ENCODE assay signal across 8 mouse cellular contexts in the genomic region with DNA sequence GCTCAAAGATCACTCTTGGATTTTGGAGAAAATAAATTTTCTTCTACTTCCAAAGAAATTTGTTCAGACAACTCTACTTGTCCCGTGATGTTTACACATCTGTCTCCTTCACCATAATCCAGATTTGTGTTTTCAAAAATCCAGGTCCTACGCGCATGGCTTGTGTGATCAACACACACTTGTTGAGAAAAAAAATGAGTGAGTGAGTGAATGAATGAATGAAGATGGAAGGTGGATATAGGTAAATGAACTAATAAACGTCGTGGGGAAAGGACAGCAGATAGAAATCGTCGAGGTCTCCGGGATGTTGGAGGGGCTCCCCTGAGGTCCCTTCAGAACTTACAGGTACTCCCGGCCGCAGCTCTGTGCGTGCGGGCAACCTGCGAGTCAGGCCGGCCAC. TPM values are rescaled to one million over a fixed set of nuclear protein-coding genes. Genes with fewer than 3 reads are reported as not detected.
A peak's percentile ranks its signal among the peaks of the same experiment; 100 is the strongest.
DNase-seq lines count a peak whose midpoint lies in the region; ATAC-seq and TF ChIP-seq lines count a peak whose summit lies in the region.

No protein-coding gene starts in this region.

- H3K4me3 ChIP-seq in heart, embryonic 13.5 days = peak overlapping the region; percentile 93
- peak overlapping the region; percentile 91 for H3K4me3 ChIP-seq in ES-Bruce4 (ENCODE audit: low read depth, low read length)
- peak overlapping the region; percentile 67 for H3K4me3 ChIP-seq in forebrain, postnatal 0 days (ENCODE audit: low read depth, low read length)

- TF ChIP-seq POLR2A in ES-Bruce4 (IDR thresholded peaks at IDR 0.05; ENCODE audit: insufficient read depth, low read length) = no peak

- H3K36me3 ChIP-seq in heart, embryonic 13.5 days = peaks cover 32% of the 10 kb centered on the region
- peaks cover 8% of the 10 kb centered on the region for H3K36me3 ChIP-seq in ES-Bruce4 (ENCODE audit: control insufficient read depth, insufficient read depth, low read length, poor library complexity, severe bottlenecking)
- peaks cover under 1% of the 10 kb centered on the region for H3K36me3 ChIP-seq in forebrain, postnatal 0 days (ENCODE audit: insufficient read depth)

- H3K9me3 ChIP-seq in heart, embryonic 13.5 days = no peaks in the 10 kb centered on the region
- H3K9me3 ChIP-seq in ES-Bruce4 (replicated peaks; ENCODE audit: control insufficient read depth, insufficient read depth, low read length, poor library complexity, severe bottlenecking) = no peaks in the 10 kb centered on the region
- H3K9me3 ChIP-seq in forebrain, postnatal 0 days (ENCODE audit: low read length) = no peaks in the 10 kb centered on the region

- no peak for DNase-seq in heart, adult 9 months (ENCODE audit: low spot score in 2 of 2)
- no peak for DNase-seq in forebrain, postnatal 0 days
- DNase-seq in adrenal gland, adult 18-20 months (ENCODE audit: low spot score in 2 of 2) = no peak
- no peak for DNase-seq in frontal cortex, postnatal 36 days (ENCODE audit: low spot score in 2 of 2)
- no peak for DNase-seq in ovary, postnatal 10 days (ENCODE audit: low spot score)

- WGBS in heart, embryonic 13.5 days = under 1% methylated on average over 14 of the region's 14 CpGs
- WGBS in forebrain, postnatal 0 days = 1% methylated on average over 14 of the region's 14 CpGs

- no peak for TF ChIP-seq CTCF in ES-Bruce4 (IDR thresholded peaks at IDR 0.05; ENCODE audit: low read depth, low read length)
- no peak for TF ChIP-seq CTCF in forebrain, postnatal 0 days (IDR thresholded peaks at IDR 0.05; ENCODE audit: low read depth)

- H3K9ac ChIP-seq in heart, embryonic 13.5 days = peak overlapping the region; percentile 95
- peak overlapping the region; percentile 85 for H3K9ac ChIP-seq in ES-Bruce4 (ENCODE audit: low read depth, poor library complexity, severe bottlenecking)
- peak overlapping the region; percentile 70 for H3K9ac ChIP-seq in forebrain, postnatal 0 days

- no peak for TF ChIP-seq EP300 in ES-Bruce4 (IDR thresholded peaks at IDR 0.05; ENCODE audit: insufficient read depth, low read depth, low read length)

- no peaks in the 10 kb centered on the region for H3K27me3 ChIP-seq in heart, embryonic 13.5 days (replicated peaks)
- H3K27me3 ChIP-seq in ES-Bruce4 (ENCODE audit: control insufficient read depth, insufficient read depth, low read length, poor library complexity, severe bottlenecking) = no peaks in the 10 kb centered on the region
- H3K27me3 ChIP-seq in forebrain, postnatal 0 days (ENCODE audit: insufficient read depth, low read length) = no peaks in the 10 kb centered on the region

- H3K4me1 ChIP-seq in heart, embryonic 13.5 days = peaks cover 57% of the 10 kb centered on the region
- H3K4me1 ChIP-seq in ES-Bruce4 (ENCODE audit: control insufficient read depth, insufficient read depth, low read length) = peaks cover 2% of the 10 kb centered on the region
- peaks cover 19% of the 10 kb centered on the region for H3K4me1 ChIP-seq in forebrain, postnatal 0 days (ENCODE audit: insufficient read depth)

- ATAC-seq in heart, embryonic 13.5 days (ENCODE audit: extremely low read depth, insufficient number of reproducible peaks, low FRiP score, low TSS enrichment) = no peak
- peak; percentile 6; the same call in 1 of the 2 replicates for ATAC-seq in forebrain, postnatal 0 days
- ATAC-seq in megakaryocyte progenitor cell, adult 5-6 weeks (replicated peaks; ENCODE audit: poor library complexity) = peak; percentile 1; the same call in 1 of the 2 replicates

- peak overlapping the region; percentile 99 for H3K27ac ChIP-seq in heart, embryonic 13.5 days (replicated peaks)
- H3K27ac ChIP-seq in ES-Bruce4 (ENCODE audit: insufficient read depth, low read length) = peak overlapping the region; percentile 98
- H3K27ac ChIP-seq in forebrain, postnatal 0 days (ENCODE audit: low read depth, low read length) = peak overlapping the region; percentile 96

- peak overlapping the region; percentile 88 for H3K4me2 ChIP-seq in heart, embryonic 13.5 days
- H3K4me2 ChIP-seq in forebrain, postnatal 0 days (ENCODE audit: low read depth) = peak overlapping the region; percentile 62

RNA-seq across cellular contexts. Expression of gene Ppil1, which starts 0.6 kb away (rescaled TPM):
- 106 and 128 TPM in 2 replicates for polyA plus RNA-seq in heart, embryonic 13.5 days (2015; fragmentation: Nextera tagmentation; extraction: Ambion mirVana)
- 92.7 and 101 TPM in 2 replicates for polyA plus RNA-seq in ES-Bruce4 (2011; ENCODE audit: insufficient read depth, insufficient read length, low read depth, missing spikeins)
- 67.8 and 79.7 TPM in 2 replicates for total RNA-seq in forebrain, postnatal 0 days (2014; rRNA removed)
- polyA plus RNA-seq in forebrain, postnatal 0 days (2015; fragmentation: Nextera tagmentation; extraction: Ambion mirVana) = 103 and 106 TPM in 2 replicates
- 67.3 and 73.9 TPM in 2 replicates for total RNA-seq in megakaryocyte progenitor cell, adult 5-6 weeks (2015)
- total RNA-seq in megakaryocyte progenitor cell, adult 5-6 weeks (2017) = 82.0 and 103 TPM in 2 replicates
- 10 to 100 TPM; 21.3 to 22.4 TPM for total RNA-seq in adrenal gland, adult 18-20 months (2021)

RNA-seq across cellular contexts. Expression of gene BC004004, which starts 5.2 kb away (rescaled TPM):
- polyA plus RNA-seq in heart, embryonic 13.5 days (2015; fragmentation: Nextera tagmentation; extraction: Ambion mirVana) = 85.0 and 91.9 TPM in 2 replicates
- polyA plus RNA-seq in ES-Bruce4 (2011; ENCODE audit: insufficient read depth, insufficient read length, low read depth, missing spikeins) = 39.5 and 54.0 TPM in 2 replicates
- total RNA-seq in forebrain, postnatal 0 days (2014; rRNA removed) = 121 and 128 TPM in 2 replicates
- 153 and 174 TPM in 2 replicates for polyA plus RNA-seq in forebrain, postnatal 0 days (2015; fragmentation: Nextera tagmentation; extraction: Ambion mirVana)
- total RNA-seq in megakaryocyte progenitor cell, adult 5-6 weeks (2015) = 85.3 and 97.7 TPM in 2 replicates
- 84.9 and 99.2 TPM in 2 replicates for total RNA-seq in megakaryocyte progenitor cell, adult 5-6 weeks (2017)
- 100 to 1,000 TPM; 111 to 147 TPM for total RNA-seq in adrenal gland, adult 18-20 months (2021)

RNA-seq across cellular contexts. Expression of gene Cpne5, which starts 25.4 kb away (rescaled TPM):
- 17.4 and 21.0 TPM in 2 replicates for polyA plus RNA-seq in heart, embryonic 13.5 days (2015; fragmentation: Nextera tagmentation; extraction: Ambion mirVana)
- polyA plus RNA-seq in ES-Bruce4 (2011; ENCODE audit: insufficient read depth, insufficient read length, low read depth, missing spikeins) = 1.8 and 4.4 TPM in 2 replicates
- total RNA-seq in forebrain, postnatal 0 days (2014; rRNA removed) = 46.2 and 60.0 TPM in 2 replicates
- polyA plus RNA-seq in forebrain, postnatal 0 days (2015; fragmentation: Nextera tagmentation; extraction: Ambion mirVana) = 48.6 and 61.6 TPM in 2 replicates
- 0.64 and 0.90 TPM in 2 replicates for total RNA-seq in megakaryocyte progenitor cell, adult 5-6 weeks (2015)
- 0.96 and 3.5 TPM in 2 replicates for total RNA-seq in megakaryocyte progenitor cell, adult 5-6 weeks (2017)
- total RNA-seq in adrenal gland, adult 18-20 months (2021) = under 1 TPM; 0.33 to 0.35 TPM

RNA-seq across cellular contexts. Expression of gene Pi16, which starts 54.1 kb away (rescaled TPM):
- 1.9 and 2.4 TPM in 2 replicates for polyA plus RNA-seq in heart, embryonic 13.5 days (2015; fragmentation: Nextera tagmentation; extraction: Ambion mirVana)
- 0.39 TPM in 1 of 2 replicates, not detected in the other for polyA plus RNA-seq in ES-Bruce4 (2011; ENCODE audit: insufficient read depth, insufficient read length, low read depth, missing spikeins)
- total RNA-seq in forebrain, postnatal 0 days (2014; rRNA removed) = 3.5 and 5.7 TPM in 2 replicates
- polyA plus RNA-seq in forebrain, postnatal 0 days (2015; fragmentation: Nextera tagmentation; extraction: Ambion mirVana) = 1.7 and 2.0 TPM in 2 replicates
- 3.5 and 4.8 TPM in 2 replicates for total RNA-seq in megakaryocyte progenitor cell, adult 5-6 weeks (2015)
- 5.8 and 8.5 TPM in 2 replicates for total RNA-seq in megakaryocyte progenitor cell, adult 5-6 weeks (2017)
- 10 to 100 TPM; 16.8 to 52.3 TPM for total RNA-seq in adrenal gland, adult 18-20 months (2021)

Comparison
In these comparisons a context has a peak if more than half of its experiments do, and no peak if none do; other contexts are left out.
1. RNA of gene Cpne5, which starts 25.4 kb away (total RNA-seq): 46.2 to 60.0 TPM in forebrain, postnatal 0 days; 0.64 to 3.5 TPM in megakaryocyte progenitor cell, adult 5-6 weeks and 0.33 to 0.35 TPM in adrenal gland, adult 18-20 months; every median in the first group is over 10 times any median in the second.
2. Peak in every context shown above with its lines, with median percentiles within 50 percentile points of each other: H3K27ac ChIP-seq, H3K4me3 ChIP-seq and H3K9ac ChIP-seq.